Mouse (Mus musculus): ENCODE measurements around the gene Gm37240. TPM values are rescaled to one million over a fixed set of nuclear protein-coding genes. Genes with fewer than 3 reads are reported as not detected.

Gm37240 gene
- polyA plus RNA-seq, 1 experiment from 2014 or later: 0.67 TPM

DNA sequence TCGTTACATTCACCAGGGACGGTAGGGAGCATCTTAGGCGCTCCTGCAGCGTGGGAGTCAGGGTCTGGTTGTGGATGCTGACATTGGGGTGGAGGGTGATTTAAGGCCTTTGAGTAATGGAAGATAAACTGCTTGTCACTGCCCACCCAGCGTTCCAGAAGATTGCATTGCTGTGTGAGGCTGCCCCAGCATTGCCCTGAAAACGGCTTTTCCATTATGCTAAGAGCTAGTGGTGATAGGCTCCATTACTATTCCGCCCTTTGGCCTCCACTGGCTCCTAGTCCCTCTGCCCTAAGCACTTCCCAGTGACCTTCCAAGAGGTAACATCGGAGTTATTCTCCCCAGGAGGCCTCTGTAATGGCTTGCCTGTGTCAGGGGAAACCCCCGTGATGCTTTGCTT is 683.7 kb downstream of the Gm37240 start:
- Histone ChIP-seq H3K4me3 (ENCODE audit: low read depth, low read length) (no peak overlapping the region), H3K4me2 (no peak overlapping the region), H3K9me3 (ENCODE audit: control insufficient read depth, low read length) (no peaks in the 10 kb centered on the region), H3K27ac (ENCODE audit: low read depth, low read length) (no peak overlapping the region), H3K4me1 (ENCODE audit: control insufficient read depth, insufficient read depth, low read length) (no peaks in the 10 kb centered on the region), H3K27me3 (ENCODE audit: control insufficient read depth, insufficient read depth, low read length) (no peaks in the 10 kb centered on the region), H3K36me3 (ENCODE audit: control insufficient read depth, insufficient read depth, low read length) (no peaks in the 10 kb centered on the region), H3K9ac (ENCODE audit: low read length) (no peak overlapping the region)
- WGBS: 63% methylated on average over 9 of the region's 9 CpGs
- DNase-seq (ENCODE audit: low spot score, missing footprints): peak; percentile 51
- ATAC-seq (ENCODE audit: low FRiP score): no peak

DNA sequence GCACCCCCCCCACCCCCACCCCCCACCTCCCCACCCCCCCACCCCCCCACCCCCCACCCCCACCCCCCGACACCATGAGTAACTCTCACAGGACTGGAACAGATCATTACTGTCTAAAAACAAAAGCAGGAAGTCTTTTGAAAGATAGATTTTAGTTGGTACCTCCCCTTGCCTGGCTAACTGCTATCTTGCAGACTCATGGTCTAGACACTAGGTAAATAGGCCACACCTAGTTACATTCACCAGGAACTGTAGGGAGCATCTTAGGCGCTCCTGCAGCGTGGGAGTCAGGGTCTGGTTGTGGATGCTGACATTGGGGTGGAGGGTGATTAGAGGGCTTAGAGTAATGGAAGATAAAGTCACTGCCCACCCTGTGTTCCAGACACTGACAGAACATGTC is 684.6 kb downstream of the Gm37240 start:
- no peaks in the 10 kb centered on the region for H3K9me3 ChIP-seq (ENCODE audit: control insufficient read depth, low read length)
- H3K27ac ChIP-seq (ENCODE audit: low read depth, low read length): no peak overlapping the region
- no peak overlapping the region for H3K4me2 ChIP-seq
- H3K9ac ChIP-seq (ENCODE audit: low read length): no peak overlapping the region
- no peaks in the 10 kb centered on the region for H3K4me1 ChIP-seq (ENCODE audit: control insufficient read depth, insufficient read depth, low read length)
- ATAC-seq (ENCODE audit: low FRiP score): no peak
- WGBS: 94% methylated on average over 3 of the region's 3 CpGs
- no peaks in the 10 kb centered on the region for H3K27me3 ChIP-seq (ENCODE audit: control insufficient read depth, insufficient read depth, low read length)
- no peaks in the 10 kb centered on the region for H3K36me3 ChIP-seq (ENCODE audit: control insufficient read depth, insufficient read depth, low read length)
- no peak for DNase-seq (ENCODE audit: low spot score, missing footprints)
- no peak overlapping the region for H3K4me3 ChIP-seq (ENCODE audit: low read depth, low read length)

DNA sequence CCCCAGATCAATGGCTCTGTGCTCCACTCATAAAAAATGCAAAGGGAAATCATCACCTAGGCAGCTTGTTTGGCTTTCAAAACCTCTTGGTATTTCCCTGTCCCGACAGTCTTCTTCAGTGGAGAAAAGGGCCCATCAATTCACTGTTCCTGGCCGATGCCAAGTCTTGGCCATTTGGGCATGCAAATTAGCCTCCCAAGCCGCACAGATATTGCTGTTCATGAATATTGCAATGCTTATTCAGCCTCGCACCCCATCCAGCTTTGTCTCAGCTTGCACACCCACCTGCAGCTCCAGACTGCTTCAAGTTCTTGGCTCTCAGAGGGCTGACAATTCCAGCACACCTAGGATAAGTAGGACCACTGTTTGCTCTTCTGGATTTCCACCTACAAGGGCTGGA is 685.5 kb downstream of the Gm37240 start:
- Histone ChIP-seq H3K4me1 (ENCODE audit: control insufficient read depth, insufficient read depth, low read length) (no peaks in the 10 kb centered on the region), H3K36me3 (ENCODE audit: control insufficient read depth, insufficient read depth, low read length) (no peaks in the 10 kb centered on the region), H3K27ac (ENCODE audit: low read depth, low read length) (no peak overlapping the region), H3K27me3 (ENCODE audit: control insufficient read depth, insufficient read depth, low read length) (no peaks in the 10 kb centered on the region), H3K4me2 (no peak overlapping the region), H3K4me3 (ENCODE audit: low read depth, low read length) (no peak overlapping the region), H3K9ac (ENCODE audit: low read length) (no peak overlapping the region), H3K9me3 (ENCODE audit: control insufficient read depth, low read length) (no peaks in the 10 kb centered on the region)
- DNase-seq (ENCODE audit: low spot score, missing footprints) (no peak), ATAC-seq (ENCODE audit: low FRiP score) (no peak)
- WGBS: 84% methylated on average over 4 of the region's 4 CpGs

DNA sequence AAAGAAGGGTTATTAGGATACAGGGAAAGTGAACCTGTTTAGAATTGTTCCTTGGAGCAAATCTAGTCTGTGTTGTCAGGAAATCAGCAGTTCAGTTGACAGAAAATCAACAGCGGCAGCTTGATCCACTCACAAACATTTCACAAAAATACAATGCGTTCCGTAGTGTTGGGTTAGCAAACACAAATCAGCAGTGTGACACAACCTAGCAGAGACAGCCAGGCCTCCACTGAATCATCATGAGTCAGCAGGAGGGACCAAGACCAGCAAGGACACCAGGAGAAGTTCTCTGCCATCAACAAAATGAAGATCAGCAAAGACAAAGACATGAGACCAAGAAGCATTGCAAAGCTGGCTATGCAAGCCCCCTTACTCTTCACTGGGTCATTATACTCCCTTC is 688.8 kb downstream of the Gm37240 start:
- WGBS: 95% methylated on average over 3 of the region's 3 CpGs

DNA sequence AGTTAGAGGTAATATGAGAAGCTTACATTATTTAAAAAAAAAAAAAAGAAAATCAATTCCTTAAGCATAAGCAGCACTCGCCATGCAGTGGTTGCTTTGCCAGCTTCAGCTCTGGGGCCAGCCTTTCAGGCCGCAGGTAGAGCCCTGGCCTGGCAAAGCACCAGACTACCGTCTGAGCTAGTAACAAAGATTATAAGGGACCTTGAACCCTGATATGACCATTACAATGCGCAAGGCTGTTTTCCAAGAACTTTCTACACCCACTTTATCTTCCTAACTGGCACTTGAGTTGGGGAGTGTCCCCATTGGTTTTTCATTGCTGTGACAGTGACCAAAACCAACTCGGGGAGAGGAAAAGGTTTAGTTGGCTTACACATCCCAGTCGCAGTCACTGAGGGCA is 690.2 kb downstream of the Gm37240 start:
- no peaks in the 10 kb centered on the region for H3K36me3 ChIP-seq (ENCODE audit: control insufficient read depth, insufficient read depth, low read length)
- no peak overlapping the region for H3K4me2 ChIP-seq
- H3K9ac ChIP-seq (ENCODE audit: low read length): no peak overlapping the region
- no peak overlapping the region for H3K4me3 ChIP-seq (ENCODE audit: low read depth, low read length)
- no peaks in the 10 kb centered on the region for H3K4me1 ChIP-seq (ENCODE audit: control insufficient read depth, insufficient read depth, low read length)
- 84% methylated on average over 6 of the region's 6 CpGs for WGBS
- no peak overlapping the region for H3K27ac ChIP-seq (ENCODE audit: low read depth, low read length)
- no peaks in the 10 kb centered on the region for H3K27me3 ChIP-seq (ENCODE audit: control insufficient read depth, insufficient read depth, low read length)
- DNase-seq (ENCODE audit: low spot score, missing footprints) (no peak), ATAC-seq (ENCODE audit: low FRiP score) (no peak)
- no peaks in the 10 kb centered on the region for H3K9me3 ChIP-seq (ENCODE audit: control insufficient read depth, low read length)

More for the DNA sequence above, 688.8 kb downstream of the Gm37240 start:
- Histone ChIP-seq H3K4me1 (ENCODE audit: control insufficient read depth, insufficient read depth, low read length) (no peaks in the 10 kb centered on the region), H3K9me3 (ENCODE audit: control insufficient read depth, low read length) (no peaks in the 10 kb centered on the region), H3K4me2 (no peak overlapping the region), H3K36me3 (ENCODE audit: control insufficient read depth, insufficient read depth, low read length) (no peaks in the 10 kb centered on the region), H3K27me3 (ENCODE audit: control insufficient read depth, insufficient read depth, low read length) (no peaks in the 10 kb centered on the region), H3K27ac (ENCODE audit: low read depth, low read length) (no peak overlapping the region), H3K9ac (ENCODE audit: low read length) (no peak overlapping the region), H3K4me3 (ENCODE audit: low read depth, low read length) (no peak overlapping the region)
- ATAC-seq (ENCODE audit: low FRiP score) (no peak), DNase-seq (ENCODE audit: low spot score, missing footprints) (no peak)

DNA sequence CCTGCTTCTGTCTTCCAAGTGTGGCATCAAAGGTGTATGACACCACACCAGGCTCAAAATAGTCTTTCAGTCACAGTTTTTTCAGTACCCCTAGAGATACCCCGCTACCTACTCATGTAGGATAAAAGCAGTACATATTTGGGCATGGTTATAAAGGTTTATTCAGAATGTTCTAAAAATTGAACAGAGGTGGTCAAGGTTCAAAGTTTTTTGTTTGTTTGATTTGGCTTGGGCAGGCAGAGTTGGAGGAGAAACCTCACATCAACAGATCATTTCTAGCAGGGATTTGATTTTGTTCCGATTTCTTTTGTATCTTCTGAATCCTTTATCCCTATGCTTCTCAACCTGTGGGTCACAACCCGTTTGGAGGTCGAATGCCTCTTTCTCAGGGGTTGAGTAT is 690.7 kb downstream of the Gm37240 start:
- ATAC-seq (ENCODE audit: low FRiP score) (no peak), DNase-seq (ENCODE audit: low spot score, missing footprints) (no peak)
- Histone ChIP-seq H3K4me3 (ENCODE audit: low read depth, low read length) (no peak overlapping the region), H3K27ac (ENCODE audit: low read depth, low read length) (no peak overlapping the region), H3K4me1 (ENCODE audit: control insufficient read depth, insufficient read depth, low read length) (no peaks in the 10 kb centered on the region), H3K9ac (ENCODE audit: low read length) (no peak overlapping the region), H3K27me3 (ENCODE audit: control insufficient read depth, insufficient read depth, low read length) (no peaks in the 10 kb centered on the region), H3K9me3 (ENCODE audit: control insufficient read depth, low read length) (no peaks in the 10 kb centered on the region), H3K36me3 (ENCODE audit: control insufficient read depth, insufficient read depth, low read length) (no peaks in the 10 kb centered on the region), H3K4me2 (no peak overlapping the region)
- WGBS: 89% methylated on average over 4 of the region's 4 CpGs

DNA sequence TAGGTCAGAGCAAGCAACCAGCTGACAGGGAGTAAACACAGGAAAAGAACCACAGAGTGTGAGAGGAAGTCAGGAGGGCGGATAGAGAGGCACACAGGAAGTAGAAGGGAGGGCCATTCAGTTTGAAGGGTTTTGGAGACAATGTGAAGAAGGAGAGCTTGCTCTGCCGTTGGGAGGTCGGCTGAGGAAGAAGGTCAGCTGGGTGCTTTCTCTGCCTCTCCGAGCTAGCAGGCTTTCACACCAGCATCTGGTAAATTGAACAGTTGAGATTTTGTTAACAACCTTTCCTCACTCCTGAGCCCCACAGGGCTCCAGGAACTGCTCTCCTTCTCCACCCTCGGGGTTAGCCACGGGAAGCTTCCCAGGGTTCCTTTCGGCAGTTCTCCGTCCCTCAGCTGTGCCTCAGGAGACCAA is 692.2 kb downstream of the Gm37240 start:
- Histone ChIP-seq H3K4me3 (ENCODE audit: low read depth, low read length) (no peak overlapping the region), H3K4me2 (no peak overlapping the region), H3K27me3 (ENCODE audit: control insufficient read depth, insufficient read depth, low read length) (no peaks in the 10 kb centered on the region), H3K36me3 (ENCODE audit: control insufficient read depth, insufficient read depth, low read length) (no peaks in the 10 kb centered on the region), H3K9me3 (ENCODE audit: control insufficient read depth, low read length) (no peaks in the 10 kb centered on the region), H3K4me1 (ENCODE audit: control insufficient read depth, insufficient read depth, low read length) (no peaks in the 10 kb centered on the region), H3K27ac (ENCODE audit: low read depth, low read length) (no peak overlapping the region), H3K9ac (ENCODE audit: low read length) (no peak overlapping the region)
- WGBS: 79% methylated on average over 8 of the region's 8 CpGs
- no peak for ATAC-seq (ENCODE audit: low FRiP score)
- DNase-seq (ENCODE audit: low spot score, missing footprints): no peak

DNA sequence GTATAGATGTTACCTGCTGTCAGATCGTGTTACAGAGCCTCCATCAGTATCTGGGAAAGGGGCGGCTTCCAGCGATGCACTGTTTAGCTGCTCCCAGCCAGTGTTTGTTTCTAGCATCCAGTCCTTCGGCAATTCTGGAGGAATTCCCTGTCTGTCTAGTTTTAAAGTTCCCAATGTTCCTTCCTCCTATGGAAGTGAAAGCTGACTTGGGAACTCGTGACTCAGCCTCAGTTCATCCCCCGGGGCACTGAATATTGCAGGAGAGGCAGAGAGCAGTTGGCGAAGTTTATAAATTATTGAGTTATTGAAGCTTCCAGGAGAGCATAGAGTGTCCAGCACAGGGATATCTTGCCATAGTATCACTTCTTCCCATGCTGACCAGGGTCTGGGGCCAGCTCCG is 697.5 kb downstream of the Gm37240 start:
- no peaks in the 10 kb centered on the region for H3K27me3 ChIP-seq (ENCODE audit: control insufficient read depth, insufficient read depth, low read length)
- WGBS: 78% methylated on average over 8 of the region's 8 CpGs
- no peak overlapping the region for H3K4me2 ChIP-seq
- no peak overlapping the region for H3K4me3 ChIP-seq (ENCODE audit: low read depth, low read length)
- ATAC-seq (ENCODE audit: low FRiP score) (no peak), DNase-seq (ENCODE audit: low spot score, missing footprints) (no peak)
- H3K4me1 ChIP-seq (ENCODE audit: control insufficient read depth, insufficient read depth, low read length): peaks cover 9% of the 10 kb centered on the region
- H3K9me3 ChIP-seq (ENCODE audit: control insufficient read depth, low read length): no peaks in the 10 kb centered on the region
- no peak overlapping the region for H3K9ac ChIP-seq (ENCODE audit: low read length)
- no peak overlapping the region for H3K27ac ChIP-seq (ENCODE audit: low read depth, low read length)
- H3K36me3 ChIP-seq (ENCODE audit: control insufficient read depth, insufficient read depth, low read length): no peaks in the 10 kb centered on the region

DNA sequence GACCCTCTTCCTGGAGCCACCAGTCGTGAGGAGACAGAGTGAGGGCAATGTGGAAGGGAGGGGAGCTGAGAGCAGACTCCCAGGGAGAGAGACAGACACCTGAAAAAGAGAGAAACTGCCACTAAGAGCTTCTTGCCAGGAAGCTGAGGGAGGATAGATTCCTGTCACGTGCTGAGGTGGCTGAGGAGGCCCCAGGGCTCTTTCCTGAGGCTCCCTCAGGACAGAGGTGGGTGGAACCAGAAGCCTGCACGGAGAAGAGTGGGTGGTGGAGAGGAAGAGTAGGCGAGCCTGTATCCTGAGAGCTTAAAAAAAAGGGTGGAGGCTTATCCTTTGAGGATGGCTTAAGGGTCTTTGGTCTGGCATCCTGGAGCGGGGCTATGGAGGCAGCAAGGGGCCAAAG is 699.0 kb downstream of the Gm37240 start:
- no peak overlapping the region for H3K27ac ChIP-seq (ENCODE audit: low read depth, low read length)
- no peaks in the 10 kb centered on the region for H3K9me3 ChIP-seq (ENCODE audit: control insufficient read depth, low read length)
- peaks cover 9% of the 10 kb centered on the region for H3K4me1 ChIP-seq (ENCODE audit: control insufficient read depth, insufficient read depth, low read length)
- H3K27me3 ChIP-seq (ENCODE audit: control insufficient read depth, insufficient read depth, low read length): no peaks in the 10 kb centered on the region
- H3K9ac ChIP-seq (ENCODE audit: low read length): no peak overlapping the region
- no peak overlapping the region for H3K4me3 ChIP-seq (ENCODE audit: low read depth, low read length)
- H3K4me2 ChIP-seq: no peak overlapping the region
- no peak for DNase-seq (ENCODE audit: low spot score, missing footprints)
- ATAC-seq (ENCODE audit: low FRiP score): no peak
- no peaks in the 10 kb centered on the region for H3K36me3 ChIP-seq (ENCODE audit: control insufficient read depth, insufficient read depth, low read length)
- WGBS: 26% methylated on average over 5 of the region's 5 CpGs

DNA sequence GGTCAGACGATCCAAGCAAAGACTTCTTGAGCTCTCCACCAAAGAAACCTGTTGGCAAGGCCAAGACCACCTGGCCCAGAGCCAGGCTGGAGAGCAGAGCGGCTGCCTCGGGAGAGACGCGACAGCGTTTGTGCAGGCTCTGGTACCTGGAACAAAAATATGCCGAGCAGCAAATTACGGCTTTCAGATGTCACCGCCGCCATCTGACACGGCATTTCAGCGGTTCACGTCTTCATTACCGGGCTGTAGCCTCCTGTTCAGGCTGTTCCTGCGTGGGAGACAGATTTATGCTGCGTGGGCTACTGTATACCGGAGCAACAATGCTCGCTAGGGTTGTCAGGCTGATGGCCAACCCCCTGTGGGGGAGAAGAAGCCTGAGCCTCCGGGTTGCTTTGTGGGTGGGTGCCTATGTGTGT is 700.6 kb downstream of the Gm37240 start:
- Histone ChIP-seq H3K27ac (ENCODE audit: low read depth, low read length) (no peak overlapping the region), H3K9ac (ENCODE audit: low read length) (no peak overlapping the region), H3K4me2 (no peak overlapping the region), H3K36me3 (ENCODE audit: control insufficient read depth, insufficient read depth, low read length) (no peaks in the 10 kb centered on the region), H3K27me3 (ENCODE audit: control insufficient read depth, insufficient read depth, low read length) (no peaks in the 10 kb centered on the region), H3K4me3 (ENCODE audit: low read depth, low read length) (no peak overlapping the region), H3K9me3 (ENCODE audit: control insufficient read depth, low read length) (no peaks in the 10 kb centered on the region), H3K4me1 (ENCODE audit: control insufficient read depth, insufficient read depth, low read length) (peaks cover 9% of the 10 kb centered on the region)
- 52% methylated on average over 19 of the region's 19 CpGs for WGBS
- ATAC-seq (ENCODE audit: low FRiP score) (no peak), DNase-seq (ENCODE audit: low spot score, missing footprints) (no peak)

All from midbrain, embryonic 11.5 days (tissue).